Comparison of ENCODE assay signal across 13 mouse cellular contexts in genomic region chr14:62273604-62274003, GRCm38 (mm10). TPM values are rescaled to one million over a fixed set of nuclear protein-coding genes. Genes with fewer than 3 reads are reported as not detected.
"Had no signal": no experiment of that assay in that cellular context is flagged by ENCODE, and none has a peak within 500 bp of the region (broad histone marks: within the 10 kb centered on the region; RNA-seq: fewer than 3 reads in every experiment).

No protein-coding gene starts in this region.

- ATAC-seq: midbrain, embryonic 15.5 days had no signal

- DNase-seq: kidney, postnatal 10 days; kidney, postnatal 36 days; layer of hippocampus, postnatal 36 days; liver, embryonic 13.5 days; lung, adult 2 months; lung, postnatal 14 days; lung, postnatal 4 days; thymus, adult 2 months; thymus, postnatal 14 days; thymus, postnatal 4 days had no signal

RNA-seq across cellular contexts. Expression of gene Dleu7, which starts 19.2 kb away (rescaled TPM):
- total RNA-seq: liver, adult 2 months; neutrophil, adult 5-6 weeks had no signal
- polyA plus RNA-seq: lung, adult 2 months had no signal
